Mouse (Mus musculus) kidney, postnatal 0 days (tissue): ENCODE results near the gene Otop2. TPM values are rescaled to one million over a fixed set of nuclear protein-coding genes. Genes with fewer than 3 reads are reported as not detected.

Experiments
- ATAC-seq: fragments of 200-750 bp; cut with Nextera tagmentation; replicated peaks from 2 replicates; pipeline ENCODE4 v1.8.0; 2017; ENCODE audit warnings: low read depth, moderate number of reproducible peaks, moderate TSS enrichment, moderate library complexity; ENCODE audit not compliant: low FRiP score
- DNase-seq: peaks from one replicate; pipeline ENCODE4 v3.0.0-alpha.2; 2016; ENCODE audit warnings: low spot score
- H3K27ac ChIP-seq: fragments of 300-500 bp; sonication (generic); 2 replicates; pipeline ENCODE4 v1.5.1; 2014; ENCODE audit warnings: mild to moderate bottlenecking
- H3K27me3 ChIP-seq: fragments of 300-500 bp; sonication (generic); 2 replicates; pipeline ENCODE4 v1.6.1; 2014; ENCODE audit warnings: low read length, mixed read lengths; ENCODE audit not compliant: insufficient read depth
- H3K36me3 ChIP-seq: fragments of 300-500 bp; sonication (generic); 2 replicates; pipeline ENCODE4 v1.6.1; 2014; ENCODE audit warnings: low read length, mixed read lengths; ENCODE audit not compliant: insufficient read depth
- H3K4me1 ChIP-seq: fragments of 300-500 bp; sonication (generic); replicated peaks from 2 replicates; pipeline ENCODE4 v1.6.1; 2014; ENCODE audit warnings: antibody characterized with exemption, low read length, mixed read lengths; ENCODE audit not compliant: insufficient read depth
- H3K4me2 ChIP-seq: fragments of 300-500 bp; sonication (generic); 2 replicates; pipeline ENCODE4 v1.6.1; 2014; ENCODE audit warnings: mild to moderate bottlenecking, low read length, moderate library complexity, mixed read lengths
- H3K4me3 ChIP-seq: fragments of 300-500 bp; sonication (generic); replicated peaks from 2 replicates; pipeline ENCODE4 v1.5.1; 2014; ENCODE audit warnings: low read depth, low read length
- H3K9ac ChIP-seq: fragments of 300-500 bp; sonication (generic); 2 replicates; pipeline ENCODE4 v1.6.1; 2014; ENCODE audit warnings: low read depth, low read length
- H3K9me3 ChIP-seq: fragments of 300-500 bp; sonication (generic); replicated peaks from 2 replicates; pipeline ENCODE4 v1.6.1; 2016; ENCODE audit warnings: low read length, inconsistent platforms, mixed read lengths
- CTCF ChIP-seq: IDR thresholded peaks from 2 replicates; pipeline ENCODE4 v1.5.1; 2016; ENCODE audit warnings: antibody characterized with exemption, low read depth, mild to moderate bottlenecking, moderate library complexity
- WGBS: fragments of 180-500 bp; shearing (Covaris S2); extraction: QIAGEN DNeasy Blood & Tissue Kit; methylation state at CpG from one replicate; pipeline ENCODE4 v1.1.7; 2014; 5-methylcytosine and 5-hydroxymethylcytosine counted together
- polyA plus RNA-seq: library from polyadenylated mRNA; unstranded; fragments of >200 nt; fragmentation: Nextera tagmentation; extraction: Ambion mirVana; gene quantifications from 2 replicates; pipeline ENCODE4 v1.2.1, GENCODE M21; 2015

The Otop2 gene
- polyA plus RNA-seq, 1 experiment from 2014 or later: not detected

GRCm38 (mm10) chr11:115376722-115377121, 69.8 kb downstream of the Otop2 start:
- Histone ChIP-seq H3K27ac (no peak overlapping the region), H3K36me3 (no peaks in the 10 kb centered on the region), H3K9me3 (no peaks in the 10 kb centered on the region), H3K4me1 (no peaks in the 10 kb centered on the region; the same call in 1 of the 2 replicates), H3K9ac (no peak overlapping the region), H3K4me2 (no peak overlapping the region), H3K4me3 (no peak overlapping the region), H3K27me3 (peaks cover 4% of the 10 kb centered on the region; the same call in 1 of the 2 replicates)
- DNase-seq (no peak), ATAC-seq (no peak)
- TF ChIP-seq CTCF: no peak
- 47% methylated on average over 7 of the region's 7 CpGs for WGBS

DNA sequence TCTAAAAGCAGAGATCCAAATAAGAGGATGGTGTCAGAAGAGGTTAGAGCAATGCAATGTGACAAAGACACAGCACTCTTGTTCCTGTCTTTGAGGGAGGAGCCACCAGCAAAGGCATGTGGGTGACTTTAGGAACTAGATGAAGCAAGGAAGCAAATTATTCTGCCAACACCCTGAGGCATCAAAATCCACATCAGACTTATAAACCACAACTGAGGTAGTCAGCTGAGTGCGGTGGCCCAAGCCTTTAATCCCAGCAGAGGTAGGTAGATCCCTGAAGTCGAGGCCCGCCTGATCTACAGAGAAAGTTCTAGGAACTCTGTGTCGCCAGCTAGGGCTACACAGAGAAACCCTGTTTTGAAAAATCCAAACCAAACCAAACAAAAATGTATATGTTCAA, 70.3 kb downstream of the Otop2 start:
- Histone ChIP-seq H3K4me3 (no peak overlapping the region), H3K27ac (no peak overlapping the region), H3K36me3 (no peaks in the 10 kb centered on the region), H3K27me3 (peaks cover 4% of the 10 kb centered on the region; the same call in 1 of the 2 replicates), H3K4me2 (no peak overlapping the region), H3K9ac (no peak overlapping the region), H3K9me3 (no peaks in the 10 kb centered on the region), H3K4me1 (no peaks in the 10 kb centered on the region; the same call in 1 of the 2 replicates)
- DNase-seq (no peak), ATAC-seq (no peak)
- 89% methylated on average over 4 of the region's 4 CpGs for WGBS
- TF ChIP-seq CTCF: no peak

DNA sequence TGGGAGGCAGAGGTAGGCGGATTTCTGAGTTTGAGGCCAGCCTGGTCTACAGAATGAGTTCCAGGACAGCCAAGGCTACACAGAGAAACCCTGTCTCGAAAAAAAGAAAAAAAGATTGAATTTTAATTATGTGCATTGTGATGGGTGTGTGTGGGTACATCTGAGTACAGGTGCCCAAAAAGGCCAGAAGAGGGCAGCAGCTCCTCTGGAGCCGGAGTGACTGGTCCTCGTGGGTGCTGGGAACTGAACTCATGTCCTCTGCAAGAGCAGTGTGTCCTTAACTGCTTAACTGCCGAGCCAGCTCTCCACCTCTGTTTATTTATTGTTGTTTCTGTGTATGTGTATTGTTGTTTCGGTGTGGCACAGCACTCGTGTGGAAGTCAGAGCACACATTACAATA, 70.9 kb downstream of the Otop2 start:
- 87% methylated on average over 7 of the region's 7 CpGs for WGBS
- no peak overlapping the region for H3K27ac ChIP-seq
- peaks cover 4% of the 10 kb centered on the region; the same call in 1 of the 2 replicates for H3K27me3 ChIP-seq
- no peak overlapping the region for H3K9ac ChIP-seq
- H3K4me1 ChIP-seq: peaks cover 4% of the 10 kb centered on the region; the same call in 1 of the 2 replicates
- no peak for ATAC-seq
- H3K4me2 ChIP-seq: no peak overlapping the region
- no peak overlapping the region for H3K4me3 ChIP-seq
- no peak for DNase-seq
- H3K9me3 ChIP-seq: no peaks in the 10 kb centered on the region
- H3K36me3 ChIP-seq: no peaks in the 10 kb centered on the region
- 0 out of 2 replicates have a peak, but pooled peaks have one; percentile 10 for TF ChIP-seq CTCF

GRCm38 (mm10) chr11:115381276-115381675, 74.3 kb downstream of the Otop2 start:
- no peaks in the 10 kb centered on the region for H3K9me3 ChIP-seq
- ATAC-seq (no peak), DNase-seq (no peak)
- H3K36me3 ChIP-seq: no peaks in the 10 kb centered on the region
- peak overlapping the region; percentile 74 for H3K4me3 ChIP-seq
- H3K4me1 ChIP-seq: peaks cover 25% of the 10 kb centered on the region; the same call in 1 of the 2 replicates
- no peaks in the 10 kb centered on the region for H3K27me3 ChIP-seq
- TF ChIP-seq CTCF: no peak
- H3K9ac ChIP-seq: no peak overlapping the region
- peak overlapping the region; percentile 28; the same call in 1 of the 2 replicates for H3K27ac ChIP-seq
- WGBS: 17% methylated on average over 9 of the region's 9 CpGs
- H3K4me2 ChIP-seq: peak overlapping the region; percentile 82

Other genes with a start within 250 kb of the Otop2 start
- gene Cd300e, start 245.0 kb upstream of the Otop2 start, polyA plus RNA-seq: not detected in 2 replicates
- gene Rab37, start 215.7 kb upstream of the Otop2 start, polyA plus RNA-seq: 1.8 and 2.2 TPM in 2 replicates
- 0.33 TPM in 2 replicates for gene Cd300lf, start 173.2 kb upstream of the Otop2 start, polyA plus RNA-seq
- gene Slc9a3r1, start 143.8 kb upstream of the Otop2 start, polyA plus RNA-seq: 163 and 172 TPM in 2 replicates
- 12.0 and 12.6 TPM in 2 replicates for gene Tmem104, start 119.7 kb upstream of the Otop2 start, polyA plus RNA-seq
- 26.8 TPM in 2 replicates for gene Nat9, start 119.3 kb upstream of the Otop2 start, polyA plus RNA-seq
- not detected in 2 replicates for gene Grin2c, start 39.9 kb upstream of the Otop2 start, polyA plus RNA-seq
- 10.0 and 12.2 TPM in 2 replicates for gene Fdxr, start 30.1 kb upstream of the Otop2 start, polyA plus RNA-seq
- 0.92 and 1.1 TPM in 2 replicates for gene Fads6, start 9.5 kb upstream of the Otop2 start, polyA plus RNA-seq
- gene Ush1g, start 14.9 kb downstream of the Otop2 start, polyA plus RNA-seq: 0.05 TPM in 1 of 2 replicates, not detected in the other
- not detected in 2 replicates for gene Otop3, start 27.6 kb downstream of the Otop2 start, polyA plus RNA-seq
- 4.5 and 5.4 TPM in 2 replicates for gene Hid1, start 60.6 kb downstream of the Otop2 start, polyA plus RNA-seq
- gene Cdr2l, start 74.8 kb downstream of the Otop2 start, polyA plus RNA-seq: 7.6 and 7.8 TPM in 2 replicates
- gene Mrpl58, start 96.6 kb downstream of the Otop2 start, polyA plus RNA-seq: 225 and 232 TPM in 2 replicates
- gene Atp5h, start 112.8 kb downstream of the Otop2 start, polyA plus RNA-seq: 1,541 and 1,578 TPM in 2 replicates
- gene Kctd2, start 113.0 kb downstream of the Otop2 start, polyA plus RNA-seq: 19.8 and 22.2 TPM in 2 replicates
- 0.13 and 0.49 TPM in 2 replicates for gene Trim80, start 133.4 kb downstream of the Otop2 start, polyA plus RNA-seq
- gene Slc16a5, start 155.3 kb downstream of the Otop2 start, polyA plus RNA-seq: 47.7 and 51.1 TPM in 2 replicates
- gene Armc7, start 168.5 kb downstream of the Otop2 start, polyA plus RNA-seq: 6.9 and 8.3 TPM in 2 replicates
- gene Nt5c, start 184.7 kb downstream of the Otop2 start, polyA plus RNA-seq: 90.6 and 94.3 TPM in 2 replicates
- 251 and 271 TPM in 2 replicates for gene Jpt1, start 207.2 kb downstream of the Otop2 start, polyA plus RNA-seq
- 1,008 and 1,013 TPM in 2 replicates for gene Sumo2, start 229.1 kb downstream of the Otop2 start, polyA plus RNA-seq